Mouse (Mus musculus): Measurements from ENCODE around the gene Hnf1b.

The Hnf1b gene

GRCm38 (mm10) chr11:83938556-83938955 lies 88.7 kb downstream of the Hnf1b start:
- in situ Hi-C loops (cut with MboI; ENCODE audit: low pct_unique_long_range_greater_than_20kb in 1 of 2, low sequenced_read_pairs in 2 of 2, unreplicated experiment in 1 of 2), result loop anchor here in 1 of 2 experiments (25.0 kb wide), 1 partner anchor 151 kb away; no protein-coding TSS in a partner anchor

- in situ Hi-C loops (cut with MboI; ENCODE audit: low pct_unique_long_range_greater_than_20kb in 1 of 2, low sequenced_read_pairs in 2 of 2, unreplicated experiment in 1 of 2), result loop anchor here in 1 of 2 experiments (25.0 kb wide), 1 partner anchor 155 kb away; no protein-coding TSS in a partner anchor
These were observed 92.3 kb downstream of the Hnf1b start, which contains the start of gene Ddx52 for GRCm38 (mm10) chr11:83941950-83942840. TSS of gene Ddx52 (plus strand) at chr11:83942062.
